Mouse (Mus musculus): ENCODE measurements around the gene Arpp21.

GRCm38 (mm10) chr9:112037732-112038131 is 198.0 kb downstream of the Arpp21 start:
- no peak for TF ChIP-seq POLR2A (IDR thresholded peaks at IDR 0.05; ENCODE audit: extremely low read depth, insufficient read depth, low read length)
- no peak for TF ChIP-seq CTCF (IDR thresholded peaks at IDR 0.05; ENCODE audit: low read depth, low read length)

All from liver, adult 2 months (tissue).